Mouse (Mus musculus): Measurements from ENCODE around the gene Stk39.

DNA sequence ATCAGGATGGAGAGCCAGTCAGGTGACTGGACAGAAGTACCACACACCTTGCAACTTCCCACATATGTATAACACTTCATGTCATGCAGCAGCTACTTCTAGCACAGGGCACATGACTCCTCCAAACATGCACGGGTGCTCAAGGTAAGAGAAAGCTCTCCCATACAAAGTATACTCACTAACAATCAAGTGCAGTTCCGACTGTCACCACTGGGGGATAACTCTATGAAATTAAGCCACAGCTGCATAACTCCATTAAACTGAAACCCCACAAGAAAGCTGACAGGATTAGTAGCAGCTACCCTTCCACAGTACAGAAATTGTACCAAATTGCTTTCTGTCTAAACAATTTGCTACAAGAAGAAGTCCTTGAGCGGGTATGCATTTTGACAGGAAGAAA is 161.9 kb downstream of the Stk39 start:
- TF ChIP-seq POLR2A (IDR thresholded peaks at IDR 0.05; ENCODE audit: control insufficient read depth, extremely low read depth, insufficient read depth, low read length, poor library complexity) (no peak), CTCF (IDR thresholded peaks at IDR 0.05; ENCODE audit: borderline replicate concordance, control insufficient read depth, extremely low read depth, insufficient read depth, low read length, poor library complexity) (no peak)

Data from thymus, adult 2 months (tissue).